Mouse (Mus musculus) brain, adult 2 months (tissue): ENCODE results near the gene C1rb.
"Not testable (repeated sequence)": the region's sequence is repeated elsewhere in the genome, so short reads cannot be mapped to it uniquely, and the experiment has no call there.

Source experiments
- DNase-seq: peaks from one replicate; pipeline ENCODE4 v3.0.0; 2011; ENCODE audit warnings: low read depth, low spot score

C1rb gene

DNA sequence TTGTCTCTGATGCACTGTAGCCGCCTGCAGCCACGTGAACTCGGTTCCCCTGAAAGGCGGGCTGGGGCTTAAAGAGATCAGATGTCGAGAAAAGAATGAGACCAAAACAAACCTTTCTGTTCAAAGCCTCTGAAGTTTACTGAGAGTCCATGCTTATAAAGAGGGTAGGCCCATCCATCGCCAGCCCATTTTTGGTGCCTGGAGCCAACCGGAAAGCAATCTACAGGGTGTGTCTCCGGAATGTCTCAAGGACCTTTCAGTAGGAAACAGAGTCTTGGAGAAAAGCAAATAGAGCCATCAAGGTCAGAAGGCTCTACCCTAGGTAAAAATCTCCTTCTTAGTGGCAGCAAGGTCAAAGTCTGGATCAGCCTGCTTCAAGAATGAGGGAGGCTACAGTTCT lies 23.0 kb downstream of the C1rb start:
- DNase-seq = no peak

DNA sequence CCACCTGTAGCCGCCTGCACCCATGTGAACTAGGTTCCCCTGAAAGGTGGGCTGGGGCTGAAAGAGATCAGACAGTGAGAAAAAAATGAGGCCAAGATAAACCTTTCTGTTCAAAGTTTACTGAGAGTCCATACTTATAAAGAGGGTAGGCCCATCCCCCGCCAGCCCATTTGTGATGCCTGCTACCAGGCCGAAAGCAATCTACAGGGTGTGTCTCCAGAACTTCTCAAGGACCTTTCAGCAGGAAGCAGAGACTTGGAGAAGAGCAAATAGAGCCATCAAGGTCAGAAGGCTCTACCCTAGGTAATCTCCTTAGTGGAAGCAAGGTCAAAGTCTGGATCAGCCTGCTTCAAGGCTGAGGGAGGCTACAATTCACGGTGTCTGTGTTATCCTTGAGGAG lies 31.9 kb downstream of the C1rb start:
- no peak for DNase-seq

DNA sequence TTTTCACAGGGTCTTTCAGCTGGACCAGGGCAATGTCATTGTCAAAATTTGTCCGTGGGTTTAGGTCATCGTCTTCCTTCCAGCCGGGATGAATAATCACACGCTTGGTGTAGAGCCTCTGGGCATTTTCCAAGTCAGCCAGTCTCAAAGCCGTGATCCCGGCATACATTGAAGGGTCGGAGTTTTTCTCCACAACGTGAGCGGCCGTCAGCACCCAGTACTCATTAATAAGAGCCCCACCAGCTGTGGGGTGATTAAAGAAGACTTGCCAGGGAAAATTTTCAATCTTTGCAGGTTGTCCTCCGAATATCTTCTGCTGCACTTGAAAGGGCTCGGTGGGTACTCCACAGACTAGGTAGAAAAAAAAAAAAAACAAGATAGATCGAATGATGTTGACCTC lies 55.5 kb downstream of the C1rb start:
- no peak for DNase-seq

DNA sequence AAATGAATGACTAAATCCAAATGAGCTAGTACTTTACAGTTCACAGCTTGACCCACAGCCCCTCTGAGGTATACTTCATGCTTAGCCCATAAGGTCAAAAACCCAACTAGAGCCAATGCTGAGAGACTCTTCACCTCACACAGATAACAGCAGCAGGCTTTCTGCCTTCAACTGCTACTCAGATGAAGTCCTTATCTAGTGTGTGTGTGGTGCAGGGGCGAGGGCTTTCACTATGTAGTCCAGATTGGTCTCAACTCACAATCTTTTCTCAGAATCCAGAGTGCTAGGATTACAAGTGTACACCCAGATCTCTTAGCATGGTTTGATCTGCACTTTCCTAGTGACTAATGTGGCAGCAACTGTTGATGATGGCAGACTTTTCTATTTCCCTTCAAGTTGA lies 56.1 kb downstream of the C1rb start:
- not testable (repeated sequence) for DNase-seq

DNA sequence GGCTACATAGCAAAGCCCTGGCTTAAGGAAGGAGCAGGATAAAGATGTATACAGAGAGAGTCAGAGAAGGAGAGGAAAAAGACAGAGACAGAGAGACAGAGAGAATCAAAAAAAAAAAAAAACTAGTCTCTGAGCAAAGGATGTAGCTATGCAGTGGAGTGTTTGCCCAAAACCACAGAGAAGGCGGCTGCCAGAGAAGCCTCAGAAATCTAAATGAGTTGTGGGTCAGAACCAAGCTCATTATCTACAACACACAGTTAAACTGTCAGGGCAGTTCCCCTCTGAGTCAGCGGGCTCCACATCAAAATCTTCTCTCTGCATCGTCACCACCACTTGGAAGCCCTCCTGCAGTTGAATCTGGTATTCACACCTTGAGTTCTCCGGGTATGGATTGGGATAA lies 60.7 kb downstream of the C1rb start:
- DNase-seq = no peak
